In genomic region chr10:60914391-60914790, GRCm38 (mm10) we compare ENCODE assay signal across 15 mouse cellular contexts.
DNase-seq lines count a peak whose midpoint lies in the region; ATAC-seq and TF ChIP-seq lines count a peak whose summit lies in the region.
"Had no signal": no experiment of that assay in that cellular context is flagged by ENCODE, and none has a peak within 500 bp of the region (broad histone marks: within the 10 kb centered on the region; RNA-seq: fewer than 3 reads in every experiment).

No protein-coding gene starts in this region.

- no peak overlapping the region for H3K4me3 ChIP-seq in heart, embryonic 12.5 days
- H3K4me3 ChIP-seq in myocyte, result no peak overlapping the region
- H3K4me3 ChIP-seq: liver, embryonic 15.5 days; midbrain, embryonic 12.5 days; neural tube, embryonic 13.5 days had no signal

- no peaks in the 10 kb centered on the region for H3K79me2 ChIP-seq in myocyte (ENCODE audit: control insufficient read depth, insufficient read depth)

- no peak for TF ChIP-seq POLR2A in myocyte (IDR thresholded peaks at IDR 0.05; ENCODE audit: insufficient read length, low read depth)

- H3K9me3 ChIP-seq in heart, embryonic 12.5 days (replicated peaks), result 0 out of 2 replicates have a peak, but pooled peaks cover 2% of the 10 kb centered on the region
- H3K9me3 ChIP-seq: liver, embryonic 15.5 days; midbrain, embryonic 12.5 days had no signal

- WGBS in heart, embryonic 12.5 days, result 21% methylated on average over 7 of the region's 7 CpGs

- no peak overlapping the region for H3K27ac ChIP-seq in heart, embryonic 12.5 days (ENCODE audit: poor library complexity, severe bottlenecking)
- H3K27ac ChIP-seq: liver, embryonic 15.5 days; midbrain, embryonic 12.5 days; neural tube, embryonic 13.5 days had no signal

- H3K4me2 ChIP-seq in heart, embryonic 12.5 days, result no peak overlapping the region
- H3K4me2 ChIP-seq in myocyte (ENCODE audit: low read depth), result no peak overlapping the region
- H3K4me2 ChIP-seq: liver, embryonic 15.5 days; midbrain, embryonic 12.5 days; neural tube, embryonic 13.5 days had no signal

- H3K27me3 ChIP-seq in heart, embryonic 12.5 days (replicated peaks), result no peaks in the 10 kb centered on the region; the same call in 1 of the 2 replicates
- H3K27me3 ChIP-seq in myocyte (ENCODE audit: control insufficient read depth, insufficient read depth, insufficient read length), result no peaks in the 10 kb centered on the region
- H3K27me3 ChIP-seq: liver, embryonic 15.5 days; neural tube, embryonic 13.5 days; Patski had no signal

- peak; percentile 75 for DNase-seq in heart, adult 11 months
- DNase-seq in lung, postnatal 10 days, result peak; percentile 44
- no peak for DNase-seq in lung, postnatal 36 days
- DNase-seq in embryo, embryonic 10.5 days (ENCODE audit: low spot score), result peak; percentile 80
- DNase-seq in c-Kit-positive CD71-positive TER-119-positive erythroid progenitor cells, embryonic 14.5 days (ENCODE audit: low spot score), result no peak
- no peak for DNase-seq in cerebellum, adult 8-10 months
- DNase-seq: gastrocnemius, postnatal 14 days; right cerebral cortex, postnatal 4 days had no signal

- no peak overlapping the region for H3K9ac ChIP-seq in heart, embryonic 12.5 days
- H3K9ac ChIP-seq: liver, embryonic 15.5 days; midbrain, embryonic 12.5 days; neural tube, embryonic 13.5 days had no signal

- ATAC-seq in heart, embryonic 12.5 days (ENCODE audit: insufficient number of reproducible peaks, low FRiP score), result no peak
- ATAC-seq: inflammation-experienced regulatory T-cells, adult 6 months; Patski had no signal

- H3K36me3 ChIP-seq in heart, embryonic 12.5 days, result no peaks in the 10 kb centered on the region
- H3K36me3 ChIP-seq in myocyte (ENCODE audit: control insufficient read depth, insufficient read depth), result no peaks in the 10 kb centered on the region
- H3K36me3 ChIP-seq: liver, embryonic 15.5 days; midbrain, embryonic 12.5 days; neural tube, embryonic 13.5 days had no signal

- H3ac ChIP-seq in myocyte (ENCODE audit: control insufficient read depth, insufficient read length), result no peak overlapping the region

- H3K4me1 ChIP-seq in heart, embryonic 12.5 days (replicated peaks), result peaks cover 36% of the 10 kb centered on the region
- H3K4me1 ChIP-seq: liver, embryonic 15.5 days had no signal

TF ChIP-seq in myocyte, 11 proteins besides CTCF, POLR2A, EP300 and RAD21:
- TF ChIP-seq MAX (IDR thresholded peaks at IDR 0.05; ENCODE audit: low read depth) (no peak), REST (IDR thresholded peaks at IDR 0.05; ENCODE audit: insufficient read depth, insufficient read length) (peak; percentile 79)

Comparison
In these comparisons a context has a peak if more than half of its experiments do, and no peak if none do; other contexts are left out.
1. DNase-seq: peak in heart, adult 11 months (single experiment), lung, postnatal 10 days (single experiment) and embryo, embryonic 10.5 days (single experiment); none in lung, postnatal 36 days (single experiment), c-Kit-positive CD71-positive TER-119-positive erythroid progenitor cells, embryonic 14.5 days (single experiment) and cerebellum, adult 8-10 months (single experiment).